In genomic region chr11:60796342-60796741, GRCm38 (mm10) we compare ENCODE assay signal across 20 mouse cellular contexts. TPM values are rescaled to one million over a fixed set of nuclear protein-coding genes. Genes with fewer than 3 reads are reported as not detected.
DNase-seq lines count a peak whose midpoint lies in the region; ATAC-seq lines count a peak whose summit lies in the region.
"Had no signal": no experiment of that assay in that cellular context is flagged by ENCODE, and none has a peak within 500 bp of the region (broad histone marks: within the 10 kb centered on the region; RNA-seq: fewer than 3 reads in every experiment).

No protein-coding gene starts in this region.

- no peak overlapping the region for H3K4me3 ChIP-seq in heart, embryonic 15.5 days
- no peak overlapping the region for H3K4me3 ChIP-seq in brown adipose tissue, adult 24 weeks (ENCODE audit: insufficient read depth, low read depth, low read length)
- H3K4me3 ChIP-seq: embryonic facial prominence, embryonic 15.5 days; erythroblast, embryonic 14.5 days; forebrain, embryonic 10.5 days; heart, embryonic 13.5 days; hindbrain, embryonic 10.5 days; intestine, embryonic 15.5 days had no signal

- ATAC-seq in heart, embryonic 15.5 days (replicated peaks; ENCODE audit: insufficient number of reproducible peaks, insufficient read depth, low FRiP score, low read depth) = no peak
- ATAC-seq: forebrain, embryonic 14.5 days; intestine, embryonic 15.5 days had no signal

- WGBS in heart, embryonic 15.5 days = 78% methylated on average over 11 of the region's 11 CpGs

- no peaks in the 10 kb centered on the region for H3K27me3 ChIP-seq in heart, embryonic 15.5 days
- H3K27me3 ChIP-seq: embryonic facial prominence, embryonic 15.5 days; heart, embryonic 13.5 days; intestine, embryonic 15.5 days had no signal

- H3K9me3 ChIP-seq in heart, embryonic 15.5 days (replicated peaks) = no peaks in the 10 kb centered on the region
- H3K9me3 ChIP-seq: embryonic facial prominence, embryonic 15.5 days; forebrain, embryonic 10.5 days; heart, embryonic 13.5 days; hindbrain, embryonic 10.5 days; intestine, embryonic 15.5 days had no signal

- no peaks in the 10 kb centered on the region for H3K4me1 ChIP-seq in heart, embryonic 15.5 days (replicated peaks)
- no peaks in the 10 kb centered on the region for H3K4me1 ChIP-seq in brown adipose tissue, adult 24 weeks (ENCODE audit: control insufficient read depth, insufficient read depth, insufficient read length, low read length)
- H3K4me1 ChIP-seq: embryonic facial prominence, embryonic 15.5 days; forebrain, embryonic 10.5 days; hindbrain, embryonic 10.5 days; intestine, embryonic 15.5 days had no signal

- 0 out of 2 replicates have a peak overlapping the region, but pooled peaks have one; percentile 8 for H3K27ac ChIP-seq in heart, embryonic 15.5 days
- 0 out of 2 replicates have a peak overlapping the region, but pooled peaks have one; percentile 32 for H3K27ac ChIP-seq in brown adipose tissue, adult 24 weeks (replicated peaks; ENCODE audit: low read depth, low read length)
- H3K27ac ChIP-seq: embryonic facial prominence, embryonic 15.5 days; forebrain, embryonic 10.5 days; heart, embryonic 13.5 days; hindbrain, embryonic 10.5 days; hindbrain, embryonic 14.5 days; intestine, embryonic 15.5 days had no signal

- no peak overlapping the region for H3K9ac ChIP-seq in heart, embryonic 15.5 days
- H3K9ac ChIP-seq: embryonic facial prominence, embryonic 15.5 days; heart, embryonic 13.5 days; hindbrain, embryonic 14.5 days; intestine, embryonic 15.5 days had no signal

- no peak overlapping the region for H3K4me2 ChIP-seq in heart, embryonic 15.5 days
- H3K4me2 ChIP-seq: embryonic facial prominence, embryonic 15.5 days; heart, embryonic 13.5 days; hindbrain, embryonic 14.5 days; intestine, embryonic 15.5 days had no signal

- peak; percentile 25 for DNase-seq in gastrocnemius, postnatal 25 days
- DNase-seq in gastrocnemius, postnatal 4 days (ENCODE audit: low spot score in 2 of 2) = no peak
- DNase-seq in heart, postnatal 4 days = no peak
- peak; percentile 68 for DNase-seq in skeletal muscle tissue, adult 2 months (ENCODE audit: low read depth, low spot score)
- DNase-seq: adrenal gland, adult 2 months; adrenal gland, postnatal 25 days; cerebellum, adult 2 months; cerebellum, postnatal 10 days; embryo, embryonic 11 days; kidney, adult 18-20 months had no signal

- peaks cover 30% of the 10 kb centered on the region; the same call in 1 of the 2 replicates for H3K36me3 ChIP-seq in heart, embryonic 15.5 days

RNA-seq across cellular contexts. Expression of gene Shmt1, which starts 15.2 kb away (rescaled TPM):
- total RNA-seq in gastrocnemius, postnatal 25 days (2021) = 10 to 100 TPM in 1 of 2 experiments, 1 to 10 TPM in 1; 9.1 to 12.2 TPM
- total RNA-seq in gastrocnemius, postnatal 4 days (2021) = 10 to 100 TPM; 29.0 to 34.1 TPM
- polyA plus RNA-seq in heart, embryonic 15.5 days (2015; fragmentation: Nextera tagmentation; extraction: Ambion mirVana) = 35.7 and 42.0 TPM in 2 replicates
- total RNA-seq in heart, postnatal 4 days (2021) = 10 to 100 TPM; 24.7 to 26.8 TPM
- 18.0 and 28.1 TPM in 2 replicates for polyA plus RNA-seq in brown adipose tissue, adult 24 weeks (2012; ENCODE audit: insufficient read depth, insufficient read length, missing spikeins)
- polyA plus RNA-seq: erythroblast, embryonic 14.5 days had no signal

RNA-seq across cellular contexts. Expression of gene Smcr8, which starts 19.0 kb away (rescaled TPM):
- 10 to 100 TPM; 13.4 to 15.3 TPM for total RNA-seq in gastrocnemius, postnatal 25 days (2021)
- total RNA-seq in gastrocnemius, postnatal 4 days (2021) = 10 to 100 TPM; 15.9 to 18.0 TPM
- polyA plus RNA-seq in heart, embryonic 15.5 days (2015; fragmentation: Nextera tagmentation; extraction: Ambion mirVana) = 3.2 and 4.7 TPM in 2 replicates
- total RNA-seq in heart, postnatal 4 days (2021) = 10 to 100 TPM; 15.8 to 16.2 TPM
- polyA plus RNA-seq in brown adipose tissue, adult 24 weeks (2012; ENCODE audit: insufficient read depth, insufficient read length, missing spikeins) = 8.0 and 8.5 TPM in 2 replicates

RNA-seq across cellular contexts. Expression of gene Top3a, which starts 19.2 kb away (rescaled TPM):
- 1 to 10 TPM; 3.2 to 3.3 TPM for total RNA-seq in gastrocnemius, postnatal 25 days (2021)
- 10 to 100 TPM in 1 of 2 experiments, 1 to 10 TPM in 1; 9.4 to 10.6 TPM for total RNA-seq in gastrocnemius, postnatal 4 days (2021)
- 7.4 and 11.0 TPM in 2 replicates for polyA plus RNA-seq in heart, embryonic 15.5 days (2015; fragmentation: Nextera tagmentation; extraction: Ambion mirVana)
- total RNA-seq in heart, postnatal 4 days (2021) = 1 to 10 TPM; 7.7 to 8.0 TPM
- 2.2 and 2.6 TPM in 2 replicates for polyA plus RNA-seq in brown adipose tissue, adult 24 weeks (2012; ENCODE audit: insufficient read depth, insufficient read length, missing spikeins)

RNA-seq across cellular contexts. Expression of gene Dhrs7b, which starts 34.1 kb away (rescaled TPM):
- 10 to 100 TPM; 19.1 to 22.0 TPM for total RNA-seq in gastrocnemius, postnatal 25 days (2021)
- total RNA-seq in gastrocnemius, postnatal 4 days (2021) = 10 to 100 TPM; 14.9 to 16.7 TPM
- 26.8 and 30.4 TPM in 2 replicates for polyA plus RNA-seq in heart, embryonic 15.5 days (2015; fragmentation: Nextera tagmentation; extraction: Ambion mirVana)
- 10 to 100 TPM; 17.1 to 19.7 TPM for total RNA-seq in heart, postnatal 4 days (2021)
- 82.8 and 88.3 TPM in 2 replicates for polyA plus RNA-seq in brown adipose tissue, adult 24 weeks (2012; ENCODE audit: insufficient read depth, insufficient read length, missing spikeins)

Comparison
In these comparisons a context has a peak if more than half of its experiments do, and no peak if none do; other contexts are left out.
1. DNase-seq: peak in gastrocnemius, postnatal 25 days (single experiment) and skeletal muscle tissue, adult 2 months (single experiment); none in gastrocnemius, postnatal 4 days (0 of 2) and heart, postnatal 4 days (single experiment).